Mouse (Mus musculus): ENCODE data around the gene 2010300C02Rik.
A peak's percentile ranks its signal among the peaks of the same experiment; 100 is the strongest.

The 2010300C02Rik gene

DNA sequence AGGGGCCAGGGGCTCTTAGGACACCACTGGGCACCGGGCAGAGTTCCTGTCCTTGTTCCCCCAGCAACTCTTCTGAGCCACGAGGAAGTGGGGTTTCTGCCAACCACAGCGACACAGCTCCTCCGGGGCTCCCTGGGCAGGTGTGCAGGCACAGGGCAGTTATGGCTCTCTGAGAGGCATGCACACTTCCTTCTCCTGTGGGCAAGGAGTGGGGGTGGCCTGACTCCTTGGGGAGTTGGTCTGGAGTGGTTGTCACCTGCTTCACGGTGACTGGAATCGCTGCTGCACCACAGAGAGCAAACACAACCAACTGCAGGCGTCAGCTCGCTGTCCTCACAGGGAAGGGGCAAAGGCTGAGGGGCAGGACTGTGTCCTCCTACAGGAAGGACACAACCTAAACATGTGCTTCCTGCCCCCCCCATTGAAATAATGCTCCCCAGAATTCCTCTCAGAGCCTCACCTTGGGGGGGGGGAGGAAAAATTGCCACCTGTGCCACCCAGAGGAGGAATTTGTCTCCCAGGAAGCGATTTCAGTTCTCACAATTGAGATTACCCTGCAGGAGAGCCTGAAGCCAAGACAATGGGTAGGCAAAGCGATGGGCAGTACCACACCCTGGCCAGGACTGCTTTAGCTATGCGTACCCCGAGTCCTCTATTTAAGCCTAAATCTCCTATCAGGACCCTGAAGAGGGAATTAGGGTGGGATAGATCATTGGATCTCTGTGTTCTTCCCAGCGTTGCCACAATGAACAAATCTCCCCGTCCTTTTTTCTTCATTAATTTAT is 54.2 kb downstream of the 2010300C02Rik start:
- peak; percentile 6 for DNase-seq

DNA sequence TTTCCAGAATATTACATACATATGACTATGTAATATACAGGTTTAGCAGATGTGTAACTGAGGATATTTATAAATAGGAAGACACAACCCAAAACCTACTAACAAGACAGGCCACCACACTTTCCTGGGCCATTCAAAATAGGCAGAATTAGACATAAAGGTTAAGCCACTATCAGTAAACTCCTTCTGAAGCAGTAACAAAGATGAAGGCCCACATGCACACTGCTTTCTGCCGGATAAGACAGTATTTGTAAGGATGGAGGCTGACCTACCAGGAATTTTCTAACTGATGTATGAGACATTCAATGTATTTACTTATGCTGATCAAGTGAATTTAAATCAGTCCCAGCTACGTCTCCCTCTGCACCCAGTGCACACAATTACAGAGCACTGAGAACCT is 55.4 kb downstream of the 2010300C02Rik start:
- DNase-seq: no peak

GRCm38 (mm10) chr1:37663606-37664005 is 56.3 kb downstream of the 2010300C02Rik start:
- DNase-seq: no peak

DNA sequence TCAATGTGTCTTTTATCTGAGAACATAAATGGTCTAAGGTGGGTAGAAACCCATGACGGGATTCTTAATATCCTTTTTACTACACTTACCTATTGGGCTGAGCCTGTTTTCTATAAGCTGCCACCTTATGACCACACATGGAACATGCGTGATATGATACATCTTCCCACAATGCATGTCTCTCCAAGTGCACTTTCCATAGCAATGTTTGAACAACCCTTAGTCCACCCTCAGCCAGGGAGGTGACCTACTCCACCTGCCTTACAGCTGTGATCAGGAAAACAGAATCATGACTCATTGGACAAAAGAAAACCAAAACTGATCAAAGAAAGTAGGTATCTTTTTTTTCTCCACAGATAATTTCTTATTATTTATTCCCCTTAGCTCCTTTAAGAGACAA is 63.9 kb downstream of the 2010300C02Rik start:
- no peak for DNase-seq

DNA sequence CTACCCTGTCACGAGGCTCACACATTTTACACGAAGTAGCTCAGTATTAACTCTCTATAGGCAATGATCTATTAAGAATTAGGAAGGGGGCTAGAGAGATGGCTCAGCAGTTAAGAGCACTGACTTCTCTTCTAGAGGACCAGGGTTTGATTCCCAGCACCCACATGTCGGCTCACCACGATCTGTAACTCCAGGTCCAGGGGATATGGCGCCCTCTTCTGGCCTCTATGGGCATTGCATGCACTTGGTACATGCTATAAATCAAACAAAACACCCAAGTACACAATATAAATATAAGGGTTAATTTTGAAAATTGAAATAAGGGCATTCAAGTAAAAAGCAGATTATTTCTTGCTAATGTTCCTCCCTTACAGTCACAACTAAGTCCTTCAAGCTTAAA is 65.9 kb downstream of the 2010300C02Rik start:
- DNase-seq: no peak

GRCm38 (mm10) chr1:37647066-37647465 is 72.8 kb downstream of the 2010300C02Rik start:
- DNase-seq: no peak

DNA sequence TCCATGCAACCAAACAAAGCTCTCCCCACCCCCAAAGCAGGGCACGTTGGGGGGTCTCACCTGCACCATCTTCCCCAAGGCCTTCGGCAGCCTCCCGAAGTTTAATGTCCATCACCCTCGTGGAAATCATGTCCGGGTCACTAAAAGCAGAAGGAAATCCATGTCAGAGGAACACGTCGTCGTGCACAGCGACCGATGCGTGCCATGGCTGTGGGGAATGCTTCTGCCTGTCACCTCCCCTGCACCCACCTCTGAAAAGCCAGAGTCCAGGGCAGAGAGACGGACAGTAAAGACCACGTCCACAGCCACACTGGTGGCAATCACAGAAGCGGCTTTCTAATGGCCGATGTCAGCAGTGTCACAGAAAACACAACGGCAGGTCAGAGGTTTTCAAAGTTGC is 75.4 kb downstream of the 2010300C02Rik start:
- DNase-seq: no peak

GRCm38 (mm10) chr1:37643794-37644365 is 76.0 kb downstream of the 2010300C02Rik start:
- DNase-seq: no peak

GRCm38 (mm10) chr1:37641361-37641760 is 78.5 kb downstream of the 2010300C02Rik start:
- DNase-seq: no peak

- peak; percentile 87 for DNase-seq
Observed at GRCm38 (mm10) chr1:37639101-37639500, 80.8 kb downstream of the 2010300C02Rik start.

GRCm38 (mm10) chr1:37638560-37638959 is 81.3 kb downstream of the 2010300C02Rik start:
- DNase-seq: no peak

DNA sequence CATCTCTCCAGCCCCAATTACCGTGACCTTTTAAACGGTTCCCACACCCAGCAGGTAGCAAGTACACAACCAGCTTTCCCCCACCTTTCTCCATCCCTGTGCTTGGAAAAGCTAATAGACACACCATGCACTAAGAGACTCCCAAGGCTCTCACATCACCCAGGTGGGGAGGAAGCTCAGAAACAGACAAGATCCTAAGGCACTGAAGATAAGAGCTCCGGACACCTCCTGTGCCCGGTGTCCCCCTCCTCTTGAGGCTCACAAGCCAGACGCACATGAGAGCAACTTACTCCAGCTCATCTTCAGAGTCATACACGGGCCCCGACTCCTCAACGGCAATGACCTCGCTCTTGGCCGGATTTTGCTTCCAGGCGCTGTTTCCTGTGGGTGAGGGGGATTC is 82.3 kb downstream of the 2010300C02Rik start:
- DNase-seq: no peak

DNA sequence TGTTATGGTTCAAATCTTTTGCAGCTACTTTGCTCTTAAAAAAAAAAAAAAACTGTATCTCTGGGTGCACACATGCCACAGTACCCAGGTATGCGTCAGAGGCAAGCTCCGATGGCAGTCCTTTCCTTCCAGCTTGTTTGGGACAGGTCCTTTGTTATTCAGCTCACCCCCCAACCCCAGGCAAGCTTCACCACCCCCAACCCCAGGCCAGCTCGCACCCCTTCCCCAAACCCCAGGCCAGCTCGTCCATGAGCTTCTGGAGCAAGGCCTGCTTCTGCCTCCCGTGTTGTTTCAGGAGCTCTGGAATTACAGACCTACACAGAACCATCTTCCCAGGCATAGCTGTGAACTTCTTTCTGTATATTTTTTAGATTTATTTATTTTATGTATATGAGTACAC is 83.1 kb downstream of the 2010300C02Rik start:
- no peak for DNase-seq

GRCm38 (mm10) chr1:37636169-37636568 is 83.7 kb downstream of the 2010300C02Rik start:
- peak; percentile 21 for DNase-seq

DNA sequence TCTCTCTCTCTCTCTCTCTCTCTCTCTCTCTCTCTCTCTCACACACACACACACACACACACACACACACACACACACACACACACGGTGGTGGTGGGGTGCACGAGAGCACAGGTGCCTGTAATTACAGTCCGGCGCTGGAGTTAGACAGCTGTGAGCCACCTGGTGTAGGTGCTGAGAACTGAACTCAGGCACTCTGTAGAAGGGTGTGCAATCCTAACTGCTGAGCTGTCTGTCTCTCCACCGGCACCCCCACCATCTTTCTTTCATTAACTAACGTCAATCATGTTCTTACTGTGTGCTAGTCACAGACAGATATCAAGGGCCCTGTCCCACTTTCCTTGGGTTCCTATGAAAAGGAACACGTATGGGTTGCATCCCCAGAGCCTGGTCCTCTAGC is 84.2 kb downstream of the 2010300C02Rik start:
- no peak for DNase-seq

DNA sequence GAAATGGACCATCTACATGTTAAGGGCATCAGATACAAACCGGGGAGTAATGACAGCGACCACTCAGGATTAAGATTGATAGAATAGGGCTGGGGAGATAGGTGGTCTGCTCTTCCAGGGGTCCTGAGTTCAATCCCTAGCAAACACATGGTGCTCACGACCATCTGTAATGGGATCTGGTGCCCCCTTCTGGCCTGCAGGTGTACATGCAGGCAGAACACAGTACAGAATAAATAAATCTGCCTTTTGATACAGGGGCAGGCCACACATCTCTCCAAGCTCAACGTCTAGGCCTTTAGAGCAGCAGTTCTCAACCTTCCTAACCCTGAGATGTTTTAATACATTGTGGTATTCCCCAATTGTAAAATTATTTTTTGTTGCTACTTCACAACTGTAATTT is 85.2 kb downstream of the 2010300C02Rik start:
- peak; percentile 37 for DNase-seq

DNA sequence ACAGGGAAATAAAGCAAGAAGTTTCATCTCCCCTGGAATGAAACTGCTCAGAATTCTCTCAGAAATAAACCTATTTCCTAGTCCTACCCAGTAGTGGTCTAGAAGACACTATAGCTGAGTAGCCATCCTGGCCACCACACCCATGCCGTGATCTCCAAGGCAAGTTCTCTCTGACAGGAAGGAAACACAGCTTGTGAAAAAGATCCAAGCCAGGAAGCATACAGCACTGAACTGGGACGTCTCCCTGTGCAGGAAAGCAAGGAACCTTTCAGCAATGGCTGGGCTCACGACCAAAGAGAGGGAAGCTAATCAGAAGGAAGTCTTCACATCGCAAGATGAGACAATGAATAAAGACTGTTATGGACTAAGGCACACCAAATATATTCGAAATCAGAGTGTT is 86.4 kb downstream of the 2010300C02Rik start:
- no peak for DNase-seq

- DNase-seq: no peak
Observed at GRCm38 (mm10) chr1:37632425-37632824, 87.5 kb downstream of the 2010300C02Rik start.

- DNase-seq: no peak
Observed at GRCm38 (mm10) chr1:37631456-37631855, 88.4 kb downstream of the 2010300C02Rik start.

DNA sequence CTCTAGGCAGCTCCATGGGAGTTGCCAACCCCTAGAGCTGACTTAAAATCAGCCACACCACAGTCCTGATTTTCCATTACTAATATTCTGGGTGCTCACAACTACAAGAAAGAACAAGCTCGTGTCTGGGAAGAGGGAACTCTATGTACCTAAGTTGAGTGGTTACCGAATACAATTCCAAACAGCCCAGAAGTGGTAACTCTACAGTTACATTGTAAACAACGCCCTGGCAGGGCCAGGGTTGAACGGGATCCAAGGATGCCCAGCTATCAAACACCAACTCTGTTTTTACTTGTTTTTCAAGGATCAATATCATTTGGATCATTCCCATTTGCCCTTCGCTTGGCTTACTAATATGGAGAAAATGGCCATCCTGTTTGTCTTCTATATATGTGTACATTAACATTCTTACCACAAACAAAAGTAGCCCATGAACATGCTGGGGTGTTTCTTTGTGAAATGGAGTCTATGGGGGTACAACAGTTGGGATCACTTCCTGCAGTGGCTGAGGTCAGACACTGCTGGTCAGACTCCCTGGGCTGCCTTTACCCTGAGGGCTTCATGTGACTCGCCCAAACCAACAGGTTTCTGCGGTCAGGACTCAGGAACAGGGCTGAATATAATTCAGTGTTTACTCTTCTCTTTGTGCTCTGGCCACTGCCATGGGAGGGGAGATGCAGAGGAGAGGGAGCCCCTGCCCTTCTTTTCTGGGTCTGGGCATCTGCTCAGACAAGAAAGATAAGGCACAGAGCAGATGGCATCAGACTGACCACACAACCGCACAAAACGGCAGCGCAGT is 89.3 kb downstream of the 2010300C02Rik start:
- DNase-seq: no peak

DNA sequence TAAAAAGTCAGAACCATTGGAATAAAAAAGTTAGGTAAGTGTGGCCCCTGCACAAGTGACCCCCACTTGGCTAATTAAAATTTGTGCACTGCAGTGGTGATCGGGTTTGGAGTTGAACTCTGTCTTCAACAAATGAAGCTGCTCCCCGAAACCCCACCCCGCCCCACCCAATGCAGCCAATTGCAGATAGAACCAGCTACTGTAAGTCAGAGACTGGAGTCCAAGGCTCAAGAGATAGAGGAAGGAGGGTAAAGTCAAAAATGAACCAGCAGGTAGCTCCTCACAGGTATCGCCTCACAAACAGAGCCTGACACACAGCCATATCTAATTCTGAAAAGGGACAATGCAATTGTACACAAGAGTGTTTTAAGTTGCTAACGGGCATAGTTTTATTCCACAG is 90.0 kb downstream of the 2010300C02Rik start:
- no peak for DNase-seq

- no peak for DNase-seq
Observed at GRCm38 (mm10) chr1:37628749-37629148, 91.1 kb downstream of the 2010300C02Rik start.

GRCm38 (mm10) chr1:37624185-37624584 is 95.7 kb downstream of the 2010300C02Rik start:
- no peak for DNase-seq

- no peak for DNase-seq
Observed at GRCm38 (mm10) chr1:37622049-37622448, 97.8 kb downstream of the 2010300C02Rik start.

Data from kidney, adult 18-20 months (tissue).